Mouse (Mus musculus): ENCODE results near the gene Gse1. TPM values are rescaled to one million over a fixed set of nuclear protein-coding genes. Genes with fewer than 3 reads are reported as not detected.

The Gse1 gene
- total RNA-seq, 1 experiment from 2014 or later, result 28.5 TPM

DNA sequence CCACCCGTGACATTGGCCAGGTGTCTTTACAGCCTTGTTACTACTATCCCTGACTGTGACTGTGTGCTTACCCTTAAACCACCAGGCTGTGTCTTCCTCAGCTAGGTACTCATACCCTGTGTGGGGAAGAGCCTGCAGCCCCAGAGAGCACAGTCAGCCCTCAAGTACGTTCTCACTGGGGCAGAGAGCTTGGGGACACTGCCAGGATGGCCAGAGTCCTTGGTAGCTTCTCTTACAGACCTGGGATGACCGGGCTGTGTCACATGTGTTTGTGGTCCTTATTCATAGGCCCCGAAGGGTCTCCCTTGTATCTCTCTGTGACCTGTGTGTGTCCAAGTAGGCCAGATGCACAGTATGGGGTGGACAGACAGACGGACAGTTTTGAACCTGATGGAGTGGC lies 32.4 kb downstream of the Gse1 start:
- ATAC-seq (ENCODE audit: extremely low read depth, insufficient number of reproducible peaks, low FRiP score, poor library complexity, severe bottlenecking), result no peak

- no peak for ATAC-seq (ENCODE audit: extremely low read depth, insufficient number of reproducible peaks, low FRiP score, poor library complexity, severe bottlenecking)
Observed at GRCm38 (mm10) chr8:120261338-120262120, 33.3 kb downstream of the Gse1 start.

GRCm38 (mm10) chr8:120263879-120264278 lies 35.6 kb downstream of the Gse1 start:
- no peak for ATAC-seq (ENCODE audit: extremely low read depth, insufficient number of reproducible peaks, low FRiP score, poor library complexity, severe bottlenecking)

DNA sequence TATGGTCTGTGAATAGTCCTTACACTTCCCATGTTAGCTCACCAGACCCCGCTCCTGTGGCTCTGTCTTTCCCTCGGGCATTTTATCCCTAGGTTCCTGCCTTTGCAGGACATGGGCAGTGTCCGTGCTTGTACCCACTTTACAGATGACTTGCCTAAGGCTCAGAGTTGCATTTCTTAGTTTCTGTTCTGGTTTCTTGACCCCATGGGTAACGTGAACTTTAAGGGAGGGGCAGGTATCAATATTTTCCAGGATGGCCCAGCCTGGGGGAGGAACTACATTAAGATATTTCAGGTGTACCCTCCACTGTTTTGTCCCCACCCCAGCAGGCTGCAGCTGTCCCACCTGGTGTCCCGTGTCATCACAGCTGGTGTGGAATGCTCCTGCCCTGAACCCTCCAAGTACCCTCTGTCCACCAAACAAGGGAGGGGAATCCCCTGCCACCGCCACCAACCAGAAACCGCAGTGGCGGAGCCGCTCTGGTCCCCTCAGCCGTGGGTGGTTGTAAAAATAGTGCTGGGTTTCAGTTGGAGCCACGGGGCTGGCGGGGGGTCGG lies 36.2 kb downstream of the Gse1 start:
- ATAC-seq (ENCODE audit: extremely low read depth, insufficient number of reproducible peaks, low FRiP score, poor library complexity, severe bottlenecking), result 0 out of 2 replicates have a peak, but pooled peaks have one; percentile 6

DNA sequence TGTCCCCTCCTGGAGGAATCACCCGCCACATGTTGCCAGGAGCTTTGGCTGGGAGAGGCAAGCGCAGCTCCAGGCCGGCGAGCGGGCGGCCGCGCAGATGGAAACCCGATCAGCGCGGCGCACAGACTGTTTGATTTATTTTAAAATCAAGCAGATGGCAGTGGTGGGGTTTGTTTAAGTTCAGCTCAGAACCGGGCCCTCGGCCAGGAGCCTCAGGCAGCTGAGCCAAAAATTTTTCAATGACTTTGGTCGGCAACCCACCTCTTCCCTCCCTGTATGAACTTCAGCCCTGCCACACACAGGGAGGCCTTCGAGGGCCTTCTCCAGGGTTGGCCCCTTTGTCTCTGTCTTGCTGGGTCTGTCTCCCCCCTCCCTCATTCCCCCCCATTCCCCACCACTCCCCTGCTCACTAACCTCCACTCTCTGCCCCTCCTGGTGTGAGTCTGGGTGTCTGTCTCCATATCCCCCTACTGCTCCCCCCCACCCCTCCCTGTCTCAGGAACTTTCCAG lies 36.7 kb downstream of the Gse1 start:
- ATAC-seq (ENCODE audit: extremely low read depth, insufficient number of reproducible peaks, low FRiP score, poor library complexity, severe bottlenecking), result no peak

- no peak for ATAC-seq (ENCODE audit: extremely low read depth, insufficient number of reproducible peaks, low FRiP score, poor library complexity, severe bottlenecking)
Observed at GRCm38 (mm10) chr8:120265471-120265870, 37.2 kb downstream of the Gse1 start.

GRCm38 (mm10) chr8:120268541-120268980 lies 40.3 kb downstream of the Gse1 start:
- no peak for ATAC-seq (ENCODE audit: extremely low read depth, insufficient number of reproducible peaks, low FRiP score, poor library complexity, severe bottlenecking)

DNA sequence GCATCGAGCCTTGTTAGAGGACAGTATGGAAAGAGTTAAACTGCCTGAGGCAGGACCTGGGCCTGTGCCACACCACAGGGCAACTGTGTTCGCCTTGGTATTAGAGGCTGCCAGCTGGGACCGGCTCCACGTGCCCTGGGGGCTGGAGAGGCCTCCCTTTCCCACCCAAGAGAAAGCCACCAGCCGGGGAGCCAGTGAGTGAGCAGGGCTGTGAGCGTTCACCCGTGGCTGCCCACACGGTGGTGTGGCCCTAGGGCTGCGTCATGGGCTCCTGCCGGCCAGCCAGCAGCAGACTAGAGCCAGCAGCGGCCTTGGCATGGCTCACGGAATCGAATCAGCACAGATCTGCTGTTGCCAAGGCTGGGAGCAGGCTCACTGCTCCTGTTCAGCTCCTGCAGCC lies 42.2 kb downstream of the Gse1 start:
- no peak for ATAC-seq (ENCODE audit: extremely low read depth, insufficient number of reproducible peaks, low FRiP score, poor library complexity, severe bottlenecking)

GRCm38 (mm10) chr8:120273430-120273829 lies 45.2 kb downstream of the Gse1 start:
- ATAC-seq (ENCODE audit: extremely low read depth, insufficient number of reproducible peaks, low FRiP score, poor library complexity, severe bottlenecking), result no peak

DNA sequence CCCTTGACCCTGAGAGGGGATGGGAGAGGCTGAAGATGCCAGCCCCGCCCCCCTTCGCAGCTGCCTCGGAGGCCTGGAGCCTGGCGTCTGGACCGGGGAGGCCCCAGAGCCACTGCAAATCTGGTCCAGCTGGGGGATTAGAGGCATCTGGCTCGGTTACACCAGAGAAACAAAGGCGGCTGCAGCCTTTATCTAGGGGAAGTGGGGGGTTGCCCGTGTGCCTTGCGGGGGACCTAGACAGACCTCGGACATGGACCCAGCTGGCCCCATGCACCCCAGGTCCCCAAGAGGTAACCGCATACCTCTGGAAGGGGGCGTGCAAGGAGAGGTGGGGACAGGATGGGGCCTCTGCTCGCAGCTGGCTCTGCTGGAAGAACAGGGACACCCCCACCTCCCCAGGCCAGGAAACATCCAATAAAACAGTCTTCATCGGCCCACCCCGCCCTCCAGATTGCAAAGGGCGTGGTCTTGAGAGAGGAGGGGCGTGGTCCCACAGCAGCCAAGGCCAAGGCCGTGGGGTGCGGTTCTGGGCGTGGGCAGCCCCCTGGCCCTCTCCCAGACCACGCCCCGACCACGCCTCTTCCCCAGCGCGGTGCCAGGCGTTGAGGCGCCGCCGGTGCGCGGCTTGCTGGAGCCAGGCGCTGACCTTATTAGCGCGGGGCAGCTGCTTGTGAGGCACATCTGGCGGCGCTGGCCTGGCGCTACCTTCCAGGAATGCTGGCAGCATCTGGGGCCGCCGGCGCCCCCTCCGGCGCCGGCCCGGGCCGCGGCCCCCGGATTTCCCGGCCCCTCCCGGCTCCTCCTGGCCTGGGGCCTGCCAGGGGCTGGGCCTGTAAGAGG lies 48.0 kb downstream of the Gse1 start:
- peak; percentile 44; the same call in 1 of the 2 replicates for ATAC-seq (ENCODE audit: extremely low read depth, insufficient number of reproducible peaks, low FRiP score, poor library complexity, severe bottlenecking)

DNA sequence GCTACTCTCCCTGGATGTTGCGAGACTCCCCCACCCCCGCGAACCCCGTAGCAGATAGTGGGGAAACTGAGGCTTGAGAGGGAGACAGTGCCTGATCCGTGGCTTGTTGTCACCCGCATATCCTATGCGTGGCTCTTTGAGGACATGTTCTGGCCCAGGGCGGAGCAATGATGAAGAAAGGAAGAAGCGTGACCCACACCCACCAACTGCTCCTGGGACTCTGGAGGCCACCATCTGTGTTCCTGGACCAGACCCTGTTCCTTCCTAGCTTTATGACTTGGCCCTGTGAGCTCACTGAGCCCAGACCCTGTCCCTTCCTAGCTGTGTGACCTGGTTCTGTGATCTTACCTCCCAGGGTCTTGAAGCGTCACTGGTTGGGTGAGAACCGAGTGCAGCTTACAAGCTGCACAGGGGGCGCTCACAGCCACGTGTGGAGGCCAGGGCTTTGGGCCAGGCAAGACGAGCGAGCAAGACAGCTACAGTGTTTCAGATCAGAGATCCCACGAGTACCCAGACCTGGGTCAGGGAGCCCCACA lies 48.7 kb downstream of the Gse1 start:
- ATAC-seq (ENCODE audit: extremely low read depth, insufficient number of reproducible peaks, low FRiP score, poor library complexity, severe bottlenecking), result no peak

- ATAC-seq (ENCODE audit: extremely low read depth, insufficient number of reproducible peaks, low FRiP score, poor library complexity, severe bottlenecking), result no peak
Observed at GRCm38 (mm10) chr8:120278009-120278408, 49.8 kb downstream of the Gse1 start.

DNA sequence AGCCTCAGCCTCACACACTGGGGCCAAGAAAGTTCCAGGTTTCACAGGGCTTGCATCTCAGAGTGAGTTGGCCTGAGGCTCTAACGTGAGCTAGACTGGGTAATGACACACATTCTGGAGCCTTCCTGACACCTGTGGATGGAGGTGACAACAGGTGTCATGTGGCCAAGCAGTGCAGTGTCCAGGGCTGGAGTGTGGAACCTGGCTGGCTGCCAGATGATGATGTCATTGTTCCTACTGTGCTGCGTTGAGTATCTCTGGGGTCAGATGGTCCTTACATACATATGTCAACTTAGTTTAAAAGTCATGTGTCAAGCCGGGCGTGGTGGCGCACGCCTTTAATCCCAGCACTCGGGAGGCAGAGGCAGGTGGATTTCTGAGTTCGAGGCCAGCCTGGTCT lies 51.2 kb downstream of the Gse1 start:
- no peak for ATAC-seq (ENCODE audit: extremely low read depth, insufficient number of reproducible peaks, low FRiP score, poor library complexity, severe bottlenecking)

DNA sequence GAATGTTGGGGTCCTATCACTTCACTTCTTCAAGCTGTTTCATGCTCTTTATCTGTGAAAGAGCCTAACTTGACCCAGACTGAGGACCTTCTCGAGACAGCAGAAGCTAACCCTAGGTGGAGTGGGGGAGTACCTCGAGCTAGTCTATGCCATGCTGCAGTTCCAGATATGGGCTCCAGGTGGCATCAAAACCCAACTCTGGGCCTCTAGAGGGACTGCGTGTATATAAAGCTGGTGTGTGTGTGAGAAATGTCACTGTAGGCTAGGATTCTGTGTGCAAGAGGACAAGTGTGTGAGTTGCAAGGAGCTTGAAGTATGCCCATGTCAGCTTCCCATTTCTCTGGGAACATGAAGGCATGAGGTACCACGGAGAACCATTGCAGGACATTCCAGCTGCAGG lies 53.2 kb downstream of the Gse1 start:
- peak; percentile 30; the same call in 1 of the 2 replicates for ATAC-seq (ENCODE audit: extremely low read depth, insufficient number of reproducible peaks, low FRiP score, poor library complexity, severe bottlenecking)

GRCm38 (mm10) chr8:120282465-120282864 lies 54.2 kb downstream of the Gse1 start:
- ATAC-seq (ENCODE audit: extremely low read depth, insufficient number of reproducible peaks, low FRiP score, poor library complexity, severe bottlenecking), result no peak

DNA sequence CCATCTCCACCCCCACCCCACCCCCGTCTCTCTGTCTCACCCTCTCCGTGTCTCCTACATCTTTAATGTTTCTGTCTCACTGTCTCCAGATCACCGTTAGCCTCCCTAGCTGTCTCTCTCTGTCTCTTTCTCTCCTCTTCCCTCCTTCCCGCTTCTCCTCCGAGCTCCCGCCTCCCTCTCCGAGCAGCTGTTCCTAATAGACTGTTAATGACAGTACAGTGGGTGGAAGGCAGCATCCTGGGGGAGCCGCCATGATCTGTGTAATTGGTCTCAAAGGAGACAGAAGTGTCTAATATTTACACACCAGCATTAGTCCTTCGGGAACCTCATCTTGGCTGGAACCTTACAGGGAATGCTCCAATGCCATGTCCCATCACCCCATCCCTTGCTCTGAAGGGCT lies 56.0 kb downstream of the Gse1 start:
- ATAC-seq (ENCODE audit: extremely low read depth, insufficient number of reproducible peaks, low FRiP score, poor library complexity, severe bottlenecking), result no peak

- no peak for ATAC-seq (ENCODE audit: extremely low read depth, insufficient number of reproducible peaks, low FRiP score, poor library complexity, severe bottlenecking)
Observed at GRCm38 (mm10) chr8:120285033-120285432, 56.8 kb downstream of the Gse1 start.

DNA sequence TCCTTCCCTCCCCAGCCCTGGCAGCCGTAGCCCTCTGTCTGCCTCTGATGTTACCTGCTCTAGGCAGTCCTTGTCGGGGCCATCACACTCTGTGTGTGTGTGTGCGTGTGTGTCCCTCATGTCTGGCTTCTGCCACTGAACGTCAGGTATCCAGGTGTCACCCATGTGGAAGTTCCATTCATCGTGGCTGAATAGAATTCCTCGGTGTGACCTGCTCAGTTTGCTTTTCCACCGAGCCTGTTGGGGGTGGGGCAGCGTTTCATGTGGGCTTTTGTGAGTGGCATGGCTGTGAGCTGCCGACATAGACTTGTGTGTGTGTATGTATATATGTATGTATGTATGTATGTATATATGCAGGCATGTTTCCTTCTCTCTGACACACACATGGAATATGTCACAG lies 57.6 kb downstream of the Gse1 start:
- no peak for ATAC-seq (ENCODE audit: extremely low read depth, insufficient number of reproducible peaks, low FRiP score, poor library complexity, severe bottlenecking)

Measured in neutrophil, adult 5-6 weeks (primary cell).